Mouse (Mus musculus) left cerebral cortex, postnatal 36 days (tissue): ENCODE results near the gene Kctd3. TPM values are rescaled to one million over a fixed set of nuclear protein-coding genes. Genes with fewer than 3 reads are reported as not detected.
A peak's percentile ranks its signal among the peaks of the same experiment; 100 is the strongest.

Experiments used
- DNase-seq, 2 experiments: peaks; one replicate each; pipeline ENCODE4 v3.0.0; 2021 to 2022; ENCODE audit warnings: low spot score in 2 of 2, mixed read lengths in 1 of 2
- intact Hi-C: fragments of 180-260 bp; cut with DNase I; formaldehyde crosslinking; loops from one replicate; pipeline ENCODE4 v1.15.1; 2025
- total RNA-seq, 2 experiments: library from RNA; stranded (reverse); gene quantifications; 2 replicates each; pipeline ENCODE4 v1.2.3; 2021

Gene Kctd3
- total RNA-seq, 2 experiments from 2014 or later = 95.0 to 97.8 TPM

- intact Hi-C loops = no loop called here
- DNase-seq = no peak
Observed at GRCm38 (mm10) chr1:189013587-189013921, 5.9 kb upstream of the Kctd3 start.

GRCm38 (mm10) chr1:189012846-189013586, 5.4 kb upstream of the Kctd3 start:
- DNase-seq = no peak
- intact Hi-C loops = no loop called here

- no peak for DNase-seq
Observed at GRCm38 (mm10) chr1:189010671-189011070, 3.0 kb upstream of the Kctd3 start.

GRCm38 (mm10) chr1:189007980-189008324, 311 bp upstream of the Kctd3 start:
- intact Hi-C loops = no loop called here
- DNase-seq = no peak

More at GRCm38 (mm10) chr1:189010671-189011070, 3.0 kb upstream of the Kctd3 start:
- intact Hi-C loops = no loop called here

- no peak for DNase-seq
- intact Hi-C loops = no loop called here
Observed at GRCm38 (mm10) chr1:189006826-189007225, 815 bp downstream of the Kctd3 start.

- DNase-seq = no peak
- intact Hi-C loops = no loop called here
Observed at GRCm38 (mm10) chr1:189006267-189006666, 1.4 kb downstream of the Kctd3 start.

- DNase-seq = no peak
- intact Hi-C loops = no loop called here
Observed at GRCm38 (mm10) chr1:189004774-189005173, 2.9 kb downstream of the Kctd3 start.

GRCm38 (mm10) chr1:189001815-189002214, 5.8 kb downstream of the Kctd3 start:
- DNase-seq = no peak
- intact Hi-C loops = no loop called here

- DNase-seq = no peak
- intact Hi-C loops = no loop called here
Observed at GRCm38 (mm10) chr1:188999981-189000380, 7.7 kb downstream of the Kctd3 start.

- intact Hi-C loops = no loop called here
- no peak for DNase-seq
Observed at GRCm38 (mm10) chr1:188997921-188998320, 9.7 kb downstream of the Kctd3 start.

- intact Hi-C loops = no loop called here
- DNase-seq = no peak
Observed at GRCm38 (mm10) chr1:188993218-188993617, 14.4 kb downstream of the Kctd3 start.

GRCm38 (mm10) chr1:188980050-188980449, 27.6 kb downstream of the Kctd3 start:
- DNase-seq = peak; percentile 32 to 57
- intact Hi-C loops = no loop called here

- DNase-seq = no peak
- intact Hi-C loops = no loop called here
Observed at GRCm38 (mm10) chr1:188973926-188974325, 33.7 kb downstream of the Kctd3 start.

GRCm38 (mm10) chr1:188973078-188973477, 34.6 kb downstream of the Kctd3 start:
- intact Hi-C loops = no loop called here
- DNase-seq = no peak

- intact Hi-C loops = no loop called here
- DNase-seq = no peak
Observed at GRCm38 (mm10) chr1:188952501-188952900, 55.1 kb downstream of the Kctd3 start.

- intact Hi-C loops = no loop called here
- DNase-seq = no peak
Observed at GRCm38 (mm10) chr1:188951091-188951490, 56.5 kb downstream of the Kctd3 start.

- intact Hi-C loops = no loop called here
- no peak for DNase-seq
Observed at GRCm38 (mm10) chr1:188948276-188948675, 59.4 kb downstream of the Kctd3 start.

GRCm38 (mm10) chr1:188947794-188948193, 59.8 kb downstream of the Kctd3 start:
- intact Hi-C loops = no loop called here
- DNase-seq = no peak

- intact Hi-C loops = no loop called here
- DNase-seq = no peak
Observed at GRCm38 (mm10) chr1:188946849-188947248, 60.8 kb downstream of the Kctd3 start.

GRCm38 (mm10) chr1:188945326-188945725, 62.3 kb downstream of the Kctd3 start:
- DNase-seq = no peak
- intact Hi-C loops = no loop called here

GRCm38 (mm10) chr1:188937246-188937780, 70.3 kb downstream of the Kctd3 start:
- no peak for DNase-seq
- intact Hi-C loops = no loop called here
